18 mouse cellular contexts compared by ENCODE assay signal in the genomic region with DNA sequence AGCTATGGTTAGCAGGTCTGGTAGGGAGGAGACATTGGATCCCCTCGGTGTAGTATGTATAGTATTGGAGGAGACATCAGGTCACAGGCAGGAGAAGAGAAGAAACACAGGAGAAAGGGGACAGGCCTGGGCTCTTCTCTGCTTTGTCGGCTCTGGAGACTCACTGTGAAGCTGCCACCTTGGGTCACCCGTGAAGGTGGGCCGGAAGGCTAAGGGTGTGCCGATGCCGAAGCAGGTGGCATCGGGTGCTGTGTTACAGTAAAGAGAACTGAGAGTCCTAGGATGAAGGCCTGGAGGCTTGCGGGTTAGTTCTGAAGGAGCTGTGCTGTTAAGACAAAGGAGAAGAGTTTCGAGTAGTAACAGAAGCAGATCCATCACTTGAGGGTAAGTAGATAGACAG. TPM values are rescaled to one million over a fixed set of nuclear protein-coding genes. Genes with fewer than 3 reads are reported as not detected.
A peak's percentile ranks its signal among the peaks of the same experiment; 100 is the strongest.
DNase-seq lines count a peak whose midpoint lies in the region; ATAC-seq lines count a peak whose summit lies in the region.
"Had no signal": no experiment of that assay in that cellular context is flagged by ENCODE, and none has a peak within 500 bp of the region (broad histone marks: within the 10 kb centered on the region; RNA-seq: fewer than 3 reads in every experiment).

No protein-coding gene starts in this region.

- DNase-seq in heart, postnatal 36 days: no peak
- peak; percentile 2 for DNase-seq in right cerebral cortex, postnatal 25 days
- no peak for DNase-seq in right cerebral cortex, postnatal 14 days
- DNase-seq: adrenal gland, postnatal 14 days; cerebellum, adult 11-12 months; cerebellum, adult 9-10 months; cerebellum, postnatal 25 days; gastrocnemius, postnatal 14 days had no signal

- H3K4me2 ChIP-seq in forebrain, embryonic 16.5 days (ENCODE audit: low read length): no peak overlapping the region
- H3K4me2 ChIP-seq in forebrain, embryonic 12.5 days: no peak overlapping the region
- no peak overlapping the region for H3K4me2 ChIP-seq in heart, embryonic 16.5 days (ENCODE audit: low read depth, low read length)
- H3K4me2 ChIP-seq: embryonic facial prominence, embryonic 12.5 days; forebrain, embryonic 15.5 days; hindbrain, embryonic 13.5 days had no signal

- no peaks in the 10 kb centered on the region for H3K36me3 ChIP-seq in forebrain, embryonic 16.5 days (ENCODE audit: control insufficient read depth, insufficient read depth)
- H3K36me3 ChIP-seq in forebrain, embryonic 12.5 days (replicated peaks): no peaks in the 10 kb centered on the region
- no peaks in the 10 kb centered on the region for H3K36me3 ChIP-seq in heart, embryonic 16.5 days (ENCODE audit: control insufficient read depth, insufficient read depth)
- H3K36me3 ChIP-seq: embryonic facial prominence, embryonic 12.5 days; forebrain, embryonic 15.5 days; hindbrain, embryonic 13.5 days had no signal

- H3K27me3 ChIP-seq in forebrain, embryonic 16.5 days (replicated peaks; ENCODE audit: control insufficient read depth, insufficient read depth, low read length): no peaks in the 10 kb centered on the region
- H3K27me3 ChIP-seq in forebrain, embryonic 12.5 days: no peaks in the 10 kb centered on the region; the same call in 1 of the 2 replicates
- no peaks in the 10 kb centered on the region for H3K27me3 ChIP-seq in heart, embryonic 16.5 days (ENCODE audit: control insufficient read depth, insufficient read depth, low read length)
- H3K27me3 ChIP-seq: CH12.LX; embryonic facial prominence, embryonic 12.5 days; forebrain, embryonic 15.5 days; hindbrain, embryonic 13.5 days; Patski had no signal

- intact Hi-C loops in heart, postnatal 36 days (cut with DNase I): no loop called here

- ATAC-seq in forebrain, embryonic 16.5 days: no peak
- ATAC-seq in forebrain, embryonic 12.5 days (ENCODE audit: low FRiP score): no peak
- ATAC-seq in heart, embryonic 16.5 days (replicated peaks; ENCODE audit: extremely low read depth, insufficient read depth, low FRiP score): no peak
- ATAC-seq: activated CD4-positive, CD25-positive, alpha-beta regulatory T cell, adult 4 months; forebrain, embryonic 15.5 days; hindbrain, postnatal 0 days; Patski had no signal

- WGBS in forebrain, embryonic 16.5 days: 89% methylated on average over 9 of the region's 9 CpGs
- WGBS in forebrain, embryonic 12.5 days: 88% methylated on average over 9 of the region's 9 CpGs
- 85% methylated on average over 9 of the region's 9 CpGs for WGBS in heart, embryonic 16.5 days

- H3K4me1 ChIP-seq in forebrain, embryonic 16.5 days (replicated peaks; ENCODE audit: control insufficient read depth, insufficient read depth, low read length): peaks cover 32% of the 10 kb centered on the region
- peaks cover 65% of the 10 kb centered on the region for H3K4me1 ChIP-seq in forebrain, embryonic 12.5 days
- H3K4me1 ChIP-seq in heart, embryonic 16.5 days (ENCODE audit: control insufficient read depth, insufficient read depth, low read length): peaks cover 71% of the 10 kb centered on the region

- 0 out of 2 replicates have a peak overlapping the region, but pooled peaks have one; percentile 4 for H3K9ac ChIP-seq in forebrain, embryonic 16.5 days (replicated peaks; ENCODE audit: low read depth, low read length)
- H3K9ac ChIP-seq in forebrain, embryonic 12.5 days: no peak overlapping the region
- no peak overlapping the region for H3K9ac ChIP-seq in heart, embryonic 16.5 days (ENCODE audit: low read length)
- H3K9ac ChIP-seq: embryonic facial prominence, embryonic 12.5 days; forebrain, embryonic 15.5 days; hindbrain, embryonic 13.5 days had no signal

- H3K9me3 ChIP-seq in forebrain, embryonic 16.5 days (ENCODE audit: control insufficient read depth, low read length): no peaks in the 10 kb centered on the region
- no peaks in the 10 kb centered on the region for H3K9me3 ChIP-seq in forebrain, embryonic 12.5 days
- H3K9me3 ChIP-seq in heart, embryonic 16.5 days (replicated peaks; ENCODE audit: control insufficient read depth, low read length): no peaks in the 10 kb centered on the region
- H3K9me3 ChIP-seq: embryonic facial prominence, embryonic 12.5 days; forebrain, embryonic 15.5 days; hindbrain, embryonic 13.5 days had no signal

- no peak overlapping the region for H3K27ac ChIP-seq in forebrain, embryonic 16.5 days (ENCODE audit: low read length)
- no peak overlapping the region for H3K27ac ChIP-seq in forebrain, embryonic 12.5 days
- H3K27ac ChIP-seq in heart, embryonic 16.5 days (ENCODE audit: low read length): 0 out of 2 replicates have a peak overlapping the region, but pooled peaks have one; percentile 4
- H3K27ac ChIP-seq: embryonic facial prominence, embryonic 12.5 days; forebrain, embryonic 15.5 days; hindbrain, embryonic 13.5 days; hindbrain, postnatal 0 days had no signal

- H3K4me3 ChIP-seq in forebrain, embryonic 16.5 days (replicated peaks; ENCODE audit: low read length): no peak overlapping the region
- H3K4me3 ChIP-seq in forebrain, embryonic 12.5 days (replicated peaks): no peak overlapping the region
- H3K4me3 ChIP-seq in heart, embryonic 16.5 days (ENCODE audit: low read length): no peak overlapping the region
- H3K4me3 ChIP-seq: embryonic facial prominence, embryonic 12.5 days; forebrain, embryonic 15.5 days; hindbrain, embryonic 13.5 days had no signal

RNA-seq across cellular contexts. Expression of a gene that starts 6.6 kb away (rescaled TPM):
- polyA plus RNA-seq in forebrain, embryonic 16.5 days (2015; fragmentation: Nextera tagmentation; extraction: Ambion mirVana): 20.6 and 22.2 TPM in 2 replicates
- 26.5 and 27.1 TPM in 2 replicates for polyA plus RNA-seq in forebrain, embryonic 12.5 days (2016; fragmentation: Nextera tagmentation; extraction: Ambion mirVana)
- polyA plus RNA-seq in heart, embryonic 16.5 days (2015; fragmentation: Nextera tagmentation; extraction: Ambion mirVana): 19.2 and 25.0 TPM in 2 replicates
- total RNA-seq in heart, postnatal 36 days (2021): 10 to 100 TPM; 11.3 to 11.8 TPM
- total RNA-seq: CH12.LX had no signal
